Mouse (Mus musculus) olfactory bulb, adult 2 months (tissue): ENCODE measurements around the gene Ppm1m.

Experiments used
- CTCF ChIP-seq: fragments of 200-500 bp; IDR thresholded peaks from 2 replicates; pipeline ENCODE4 v1.5.1; 2012; ENCODE audit warnings: low read depth, mild to moderate bottlenecking, low read length, moderate library complexity; ENCODE audit not compliant: insufficient read depth
- POLR2A ChIP-seq: fragments of 200-500 bp; IDR thresholded peaks from 2 replicates; pipeline ENCODE4 v1.6.1; 2012; ENCODE audit warnings: mild to moderate bottlenecking, low read depth, low read length, moderate library complexity; ENCODE audit not compliant: insufficient read depth

DNA sequence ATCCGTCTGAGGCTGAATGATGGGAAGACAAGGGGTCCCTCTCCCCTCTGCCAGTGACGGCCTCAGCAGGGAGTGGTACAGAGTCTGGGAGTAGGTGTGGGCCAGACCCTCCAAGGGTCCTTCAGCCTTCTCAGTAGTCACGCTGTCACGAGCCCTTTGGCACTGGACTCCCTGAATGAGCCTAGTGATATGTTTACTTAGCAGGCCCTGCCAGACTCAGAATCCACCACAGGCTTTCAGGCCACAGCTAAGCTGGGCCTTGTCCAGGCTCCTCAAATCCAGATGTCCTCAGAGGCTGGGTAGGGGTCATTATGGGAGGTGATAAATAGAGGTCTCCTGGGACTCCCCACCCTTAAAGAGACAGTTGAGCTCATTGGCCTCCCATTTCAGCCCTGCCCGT is 8.6 kb upstream of the Ppm1m start:
- TF ChIP-seq CTCF (no peak), POLR2A (no peak)
